Mouse (Mus musculus) C2C12 (cell line): ENCODE measurements around the gene Cmtm4. TPM values are rescaled to one million over a fixed set of nuclear protein-coding genes. Genes with fewer than 3 reads are reported as not detected.

Source experiments
- H3K27me3 ChIP-seq: one replicate; pipeline ENCODE4 v1.6.1; 2011; ENCODE audit not compliant: control insufficient read depth, insufficient read depth, insufficient read length
- H3K36me3 ChIP-seq: one replicate; pipeline ENCODE4 v1.6.1; 2011; ENCODE audit not compliant: control insufficient read depth, insufficient read depth
- H3K4me3 ChIP-seq: one replicate; pipeline ENCODE4 v1.5.1; 2011; ENCODE audit warnings: mild to moderate bottlenecking, control low read depth; ENCODE audit not compliant: poor library complexity, insufficient read depth, severe bottlenecking
- H3K79me2 ChIP-seq: one replicate; pipeline ENCODE4 v1.6.1; 2011; ENCODE audit not compliant: control insufficient read depth, insufficient read depth
- H3K79me3 ChIP-seq: one replicate; pipeline ENCODE4 v1.6.1; 2011; ENCODE audit warnings: low read depth, control low read depth
- H3ac ChIP-seq: one replicate; pipeline ENCODE3; 2011; ENCODE audit warnings: low read depth; ENCODE audit not compliant: control insufficient read depth, insufficient read length
- CEBPB ChIP-seq: IDR thresholded peaks from one replicate; pipeline ENCODE4 v1.6.1; 2011; ENCODE audit warnings: low read depth, mild to moderate bottlenecking, control low read depth, moderate library complexity
- CTCF ChIP-seq: IDR thresholded peaks from one replicate; pipeline ENCODE4 v1.5.1; 2011; ENCODE audit not compliant: control insufficient read depth, insufficient read depth, insufficient read length
- FOSL1 ChIP-seq: IDR thresholded peaks from one replicate; pipeline ENCODE4 v1.8.0; 2011; ENCODE audit warnings: mild to moderate bottlenecking, low read length; ENCODE audit not compliant: poor library complexity, insufficient read depth, severe bottlenecking
- MAX ChIP-seq: IDR thresholded peaks from one replicate; pipeline ENCODE4 v1.6.1; 2011; ENCODE audit warnings: mild to moderate bottlenecking, control low read depth
- MYOD1 ChIP-seq: IDR thresholded peaks from one replicate; pipeline ENCODE4 v1.6.1; 2011; ENCODE audit warnings: low read depth; ENCODE audit not compliant: control insufficient read depth, insufficient read length
- MYOG ChIP-seq: IDR thresholded peaks from one replicate; pipeline ENCODE4 v1.6.1; 2011; ENCODE audit not compliant: control insufficient read depth, insufficient read length; ENCODE audit errors: extremely low read depth
- USF1 ChIP-seq: IDR thresholded peaks from one replicate; pipeline ENCODE4 v1.6.1; 2011; ENCODE audit warnings: low read depth, mild to moderate bottlenecking, control low read depth, moderate library complexity
- polyA plus RNA-seq: library from polyadenylated mRNA; unstranded; fragments of >200 nt; fragmentation: generic; extraction: Trizol; gene quantifications from one replicate; pipeline ENCODE4 v1.2.1, GENCODE M21; 2012; ENCODE audit warnings: missing spikeins

Gene Cmtm4
- polyA plus RNA-seq, 1 experiment: 11.3 TPM

DNA sequence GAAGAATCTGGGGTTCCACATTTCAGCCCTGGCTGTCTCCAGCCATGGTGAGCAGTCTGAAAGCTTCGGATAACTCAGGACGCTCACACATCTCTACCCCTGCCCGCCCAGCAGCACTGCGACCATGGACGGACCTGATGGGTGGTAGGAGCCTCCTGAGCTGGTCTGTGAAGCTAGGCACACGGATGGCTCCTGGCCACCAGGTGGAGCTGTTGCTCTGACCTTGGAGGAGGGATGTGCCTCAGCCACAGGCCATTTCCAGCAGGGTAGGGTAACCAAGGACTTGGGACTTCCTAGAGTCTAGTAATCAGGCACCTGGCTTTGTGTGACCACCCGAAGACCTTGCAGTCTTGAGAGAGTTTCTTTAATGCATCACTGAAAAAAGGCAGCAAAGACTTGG is 51.6 kb downstream of the Cmtm4 start:
- Histone ChIP-seq H3K4me3 (no peak overlapping the region), H3K79me2 (peaks cover 19% of the 10 kb centered on the region), H3K36me3 (peaks cover 59% of the 10 kb centered on the region), H3K79me3 (peaks cover 8% of the 10 kb centered on the region), H3ac (no peak overlapping the region), H3K27me3 (no peaks in the 10 kb centered on the region)
- TF ChIP-seq USF1 (no peak), CTCF (peak; percentile 98), CEBPB (no peak), MAX (no peak), MYOD1 (no peak)

- Histone ChIP-seq H3K79me3 (peaks cover 8% of the 10 kb centered on the region), H3K79me2 (peaks cover 19% of the 10 kb centered on the region), H3K27me3 (no peaks in the 10 kb centered on the region), H3ac (no peak overlapping the region), H3K4me3 (no peak overlapping the region), H3K36me3 (peaks cover 44% of the 10 kb centered on the region)
- no peak for TF ChIP-seq USF1
Observed at GRCm38 (mm10) chr8:104342426-104342825, 53.2 kb downstream of the Cmtm4 start.

GRCm38 (mm10) chr8:104341678-104342077 is 53.9 kb downstream of the Cmtm4 start:
- H3K36me3 ChIP-seq: peaks cover 37% of the 10 kb centered on the region
- peaks cover 19% of the 10 kb centered on the region for H3K79me2 ChIP-seq
- peaks cover 8% of the 10 kb centered on the region for H3K79me3 ChIP-seq
- no peaks in the 10 kb centered on the region for H3K27me3 ChIP-seq
- peak overlapping the region; percentile 78 for H3K4me3 ChIP-seq
- TF ChIP-seq FOSL1 (no peak), CEBPB (no peak), MYOG (no peak), CTCF (no peak), MAX (no peak), USF1 (no peak), MYOD1 (no peak)
- peak overlapping the region; percentile 77 for H3ac ChIP-seq

- TF ChIP-seq CTCF (no peak), MYOD1 (no peak), USF1 (peak; percentile 89), MYOG (no peak), MAX (peak; percentile 17), FOSL1 (no peak), CEBPB (no peak)
- H3K79me3 ChIP-seq: peaks cover 8% of the 10 kb centered on the region
- peaks cover 32% of the 10 kb centered on the region for H3K36me3 ChIP-seq
- no peaks in the 10 kb centered on the region for H3K27me3 ChIP-seq
- H3ac ChIP-seq: peak overlapping the region; percentile 77
- peaks cover 19% of the 10 kb centered on the region for H3K79me2 ChIP-seq
- peak overlapping the region; percentile 78 for H3K4me3 ChIP-seq
Observed at GRCm38 (mm10) chr8:104341106-104341561, 54.5 kb downstream of the Cmtm4 start.

- Histone ChIP-seq H3K4me3 (peak overlapping the region; percentile 78), H3K79me2 (peaks cover 19% of the 10 kb centered on the region), H3ac (peak overlapping the region; percentile 77), H3K36me3 (peaks cover 26% of the 10 kb centered on the region), H3K79me3 (peaks cover 8% of the 10 kb centered on the region), H3K27me3 (no peaks in the 10 kb centered on the region)
- TF ChIP-seq FOSL1: no peak
- peak; percentile 51 for TF ChIP-seq CTCF
Observed at GRCm38 (mm10) chr8:104340233-104341105, 55.1 kb downstream of the Cmtm4 start.

GRCm38 (mm10) chr8:104339983-104340232 is 55.7 kb downstream of the Cmtm4 start:
- Histone ChIP-seq H3K27me3 (no peaks in the 10 kb centered on the region), H3K79me3 (peaks cover 8% of the 10 kb centered on the region), H3K36me3 (peaks cover 20% of the 10 kb centered on the region), H3K4me3 (peak overlapping the region; percentile 78), H3K79me2 (peaks cover 19% of the 10 kb centered on the region), H3ac (peak overlapping the region; percentile 77)
- TF ChIP-seq CTCF: no peak
